Mouse (Mus musculus) myocyte (in vitro differentiated cells): ENCODE results near the gene Tmem116.

Experiments
- CEBPB ChIP-seq: IDR thresholded peaks from 2 replicates; pipeline ENCODE4 v1.6.1; 2011; ENCODE audit warnings: mild to moderate bottlenecking, moderate library complexity; ENCODE audit not compliant: poor library complexity, insufficient read depth, severe bottlenecking
- E2F4 ChIP-seq: IDR thresholded peaks from one replicate; pipeline ENCODE4 v1.6.1; 2011; ENCODE audit warnings: mild to moderate bottlenecking, control low read depth, moderate library complexity; ENCODE audit not compliant: insufficient read depth
- MAX ChIP-seq: IDR thresholded peaks from one replicate; pipeline ENCODE4 v1.6.1; 2011; ENCODE audit warnings: low read depth, mild to moderate bottlenecking, control low read depth
- MYOD1 ChIP-seq, 3 experiments: IDR thresholded peaks; one replicate each; pipeline ENCODE4 v1.6.1; 2011; ENCODE audit warnings: control low read depth in 2 of 3, low read depth in 2 of 3, mild to moderate bottlenecking in 2 of 3, moderate library complexity in 1 of 3; ENCODE audit not compliant: insufficient read length in 2 of 3, control insufficient read depth in 1 of 3
- MYOG ChIP-seq, 3 experiments: IDR thresholded peaks; one replicate each; pipeline ENCODE4 v1.6.1; 2011; ENCODE audit warnings: control low read depth in 2 of 3, low read depth in 2 of 3, mild to moderate bottlenecking in 2 of 3; ENCODE audit not compliant: insufficient read length in 2 of 3, control insufficient read depth in 1 of 3, insufficient read depth in 1 of 3
- POLR2A ChIP-seq: IDR thresholded peaks from one replicate; pipeline ENCODE4 v1.6.1; 2011; ENCODE audit warnings: low read depth, mild to moderate bottlenecking, control low read depth, moderate library complexity; ENCODE audit not compliant: insufficient read length
- POLR2AphosphoS2 ChIP-seq: IDR thresholded peaks from one replicate; pipeline ENCODE4 v1.6.1; 2011; ENCODE audit warnings: low read depth, control low read depth; ENCODE audit not compliant: insufficient read length
- SRF ChIP-seq: IDR thresholded peaks from one replicate; pipeline ENCODE4 v1.6.1; 2011; ENCODE audit warnings: low read depth; ENCODE audit not compliant: control insufficient read depth, insufficient read length
- TCF12 ChIP-seq: IDR thresholded peaks from one replicate; pipeline ENCODE4 v1.6.1; 2011; ENCODE audit warnings: mild to moderate bottlenecking, control low read depth; ENCODE audit not compliant: poor library complexity, insufficient read depth, severe bottlenecking
- TCF3 ChIP-seq: IDR thresholded peaks from one replicate; pipeline ENCODE4 v1.6.1; 2011; ENCODE audit warnings: low read depth, control low read depth; ENCODE audit not compliant: insufficient read length
- USF1 ChIP-seq: IDR thresholded peaks from one replicate; pipeline ENCODE4 v1.6.1; 2011; ENCODE audit warnings: low read depth, mild to moderate bottlenecking, control low read depth, moderate library complexity

- no peak for TF ChIP-seq MYOG (IDR thresholded peaks at IDR 0.05; ENCODE audit: control insufficient read depth in 1 of 3, insufficient read depth in 1 of 3, insufficient read length in 2 of 3, low read depth in 2 of 3)
- TF ChIP-seq POLR2A: no peak
- no peak for TF ChIP-seq CEBPB
- TF ChIP-seq E2F4: no peak
- no peak for TF ChIP-seq TCF12
- no peak for TF ChIP-seq MYOD1 (IDR thresholded peaks at IDR 0.05; ENCODE audit: control insufficient read depth in 1 of 3, insufficient read length in 2 of 3, low read depth in 2 of 3)
- TF ChIP-seq MAX: no peak
- no peak for TF ChIP-seq USF1
- TF ChIP-seq SRF: no peak
- no peak for TF ChIP-seq POLR2AphosphoS2
- no peak for TF ChIP-seq TCF3
Observed at GRCm38 (mm10) chr5:121547084-121547483, 95.4 kb downstream of the Tmem116 start.
